Mouse (Mus musculus): ENCODE data around the gene Snx9. TPM values are rescaled to one million over a fixed set of nuclear protein-coding genes. Genes with fewer than 3 reads are reported as not detected.
A peak's percentile ranks its signal among the peaks of the same experiment; 100 is the strongest.

Gene Snx9
- total RNA-seq (2021) = 10 to 100 TPM; 31.0 to 32.9 TPM
- long read RNA-seq, experiment 1, transcript Snx9-201 (18 exons, 3,331 nt) = major isoform, 33 of 42 reads
- long read RNA-seq, experiment 1, partial matches to known transcripts = 3 of 42 reads
- long read RNA-seq, experiment 1, other reads (novel, unspliced or antisense) = 6 of 42 reads
- long read RNA-seq, experiment 2, transcript Snx9-201 (18 exons, 3,331 nt) = major isoform, 13 of 20 reads
- long read RNA-seq, experiment 2, partial matches to known transcripts = 3 of 20 reads
- long read RNA-seq, experiment 2, other reads (novel, unspliced or antisense) = 4 of 20 reads

- peak; percentile 80 to 88 for DNase-seq
These were observed at the start of gene Snx9 for GRCm38 (mm10) chr17:5841128-5841942. Gene Snx9, plus strand, starts transcription at chr17:5841329.

- DNase-seq = no peak
These were observed 48.9 kb upstream of the Snx9 start for GRCm38 (mm10) chr17:5792164-5792791.

DNA sequence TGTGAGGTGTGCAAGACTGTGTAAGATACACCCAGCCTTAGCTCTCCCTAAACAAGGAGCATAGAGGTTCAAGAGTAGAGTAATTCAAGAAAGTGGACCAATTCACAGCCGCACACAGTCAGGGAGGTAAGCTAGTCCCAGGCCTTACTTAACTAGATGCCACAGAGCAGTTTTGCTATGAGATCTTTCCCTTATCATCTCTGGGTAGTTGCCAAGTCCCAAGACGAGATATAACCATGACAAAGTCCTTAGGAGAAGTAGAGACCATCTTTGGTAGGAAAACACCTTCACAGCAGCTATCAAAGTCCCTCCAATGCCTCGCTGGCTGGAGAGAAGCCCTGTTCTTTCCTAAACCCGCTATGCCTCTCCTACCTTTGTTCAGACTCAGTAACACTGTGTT, 47.5 kb upstream of the Snx9 start:
- DNase-seq = no peak

DNA sequence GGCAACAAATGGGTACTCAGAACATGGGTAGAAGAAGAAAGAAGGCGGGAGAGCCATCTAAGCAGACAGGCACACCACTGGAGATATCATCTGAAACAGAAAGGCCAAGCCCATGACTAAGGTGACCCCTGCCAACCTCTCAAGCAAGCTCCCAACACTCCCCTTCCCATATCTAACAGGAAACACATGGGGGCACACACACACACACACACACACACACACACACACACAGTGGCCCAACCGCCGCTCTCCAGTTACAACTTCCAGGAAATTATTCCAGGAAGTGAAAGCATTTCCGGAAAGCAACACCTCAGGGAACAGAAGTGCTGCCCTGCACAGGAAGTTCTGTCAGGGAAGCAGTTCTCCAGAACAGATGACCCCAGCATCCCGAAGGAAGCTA, 46.9 kb upstream of the Snx9 start:
- peak in 1 of 2 experiments; percentile 52 for DNase-seq

- DNase-seq = no peak
These were observed 45.8 kb upstream of the Snx9 start for GRCm38 (mm10) chr17:5795369-5795768.

GRCm38 (mm10) chr17:5795878-5796277, 45.3 kb upstream of the Snx9 start:
- DNase-seq = peak; percentile 86 to 87

DNA sequence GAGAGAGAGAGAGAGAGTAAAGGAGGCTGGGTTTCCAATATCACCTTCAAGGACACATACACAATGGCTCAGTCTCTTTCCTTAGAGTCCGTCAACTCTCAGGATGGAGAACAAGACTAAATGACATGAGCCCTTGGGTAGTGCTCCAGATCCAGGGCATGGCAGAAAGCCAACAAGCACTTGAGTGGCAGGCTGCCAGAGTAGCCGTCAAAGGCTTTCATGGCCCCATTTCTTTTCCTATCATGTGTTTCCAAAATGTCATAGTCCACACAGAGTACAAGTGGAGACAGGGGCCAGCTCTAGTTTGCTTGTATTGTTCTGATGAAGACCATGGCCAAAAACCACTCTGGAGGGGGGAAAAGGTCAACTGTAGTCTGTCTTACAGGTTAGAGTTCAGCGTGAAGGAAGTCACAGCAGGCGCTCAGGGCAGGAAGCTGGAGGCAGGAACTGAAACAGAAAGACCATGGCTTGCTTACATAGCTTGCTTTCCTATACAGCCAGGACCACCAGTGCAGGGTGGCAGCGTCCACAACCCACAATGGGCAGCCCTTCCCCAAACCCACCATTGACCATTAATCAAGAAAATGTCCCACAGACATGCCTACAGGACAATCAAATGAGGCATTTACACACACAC, 43.9 kb upstream of the Snx9 start:
- DNase-seq = no peak

DNA sequence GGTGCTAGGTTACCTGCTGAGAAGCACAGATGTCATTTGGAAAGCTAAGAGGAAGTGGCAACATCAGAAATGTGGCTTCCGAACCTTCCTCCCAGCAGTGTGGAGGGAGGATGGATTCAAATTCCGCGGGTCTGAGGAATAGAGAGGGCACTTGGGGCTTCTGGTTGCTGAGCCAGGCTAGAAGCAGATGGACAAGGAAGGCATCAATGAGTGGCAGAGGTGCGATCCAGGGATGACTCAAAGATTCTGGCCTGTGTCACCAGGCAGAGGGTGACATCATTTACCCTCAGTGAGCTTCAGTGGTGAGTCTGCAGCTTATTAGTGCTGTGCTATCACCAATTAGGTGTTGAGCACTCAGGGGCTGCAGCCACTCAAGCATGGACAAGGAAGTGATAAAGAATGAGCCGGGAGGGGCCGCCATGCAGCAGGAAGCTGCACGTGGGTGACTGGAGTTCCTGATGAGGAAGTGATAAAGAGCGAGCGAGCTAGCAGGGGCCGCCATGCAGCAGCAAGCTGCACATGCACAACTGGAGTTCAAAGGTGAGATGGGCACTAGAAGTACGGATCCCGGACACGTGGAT, 42.8 kb upstream of the Snx9 start:
- DNase-seq = peak in 1 of 2 experiments; percentile 57

DNA sequence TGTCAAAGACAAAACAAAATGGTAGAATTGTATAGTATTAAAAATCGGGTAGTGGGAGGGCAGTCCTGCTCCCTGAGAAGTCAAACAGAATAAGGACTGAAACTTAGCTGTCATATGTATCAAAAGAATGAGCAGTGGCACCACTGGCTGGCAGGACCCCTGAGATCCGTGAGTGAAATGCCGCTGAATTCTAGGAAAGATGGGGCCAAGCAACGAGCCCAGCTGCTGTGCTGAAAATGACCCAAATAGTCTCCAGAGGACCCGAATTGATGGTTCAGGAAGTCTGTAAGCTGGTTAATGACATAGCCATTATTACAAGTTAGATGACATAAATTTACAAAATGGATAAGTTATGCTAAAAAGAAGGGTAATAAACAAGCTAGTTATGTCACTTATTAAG, 42.2 kb upstream of the Snx9 start:
- DNase-seq = no peak

- no peak for DNase-seq
These were observed 41.6 kb upstream of the Snx9 start for GRCm38 (mm10) chr17:5799396-5800021.

- DNase-seq = no peak
These were observed 40.9 kb upstream of the Snx9 start for GRCm38 (mm10) chr17:5800254-5800653.

DNA sequence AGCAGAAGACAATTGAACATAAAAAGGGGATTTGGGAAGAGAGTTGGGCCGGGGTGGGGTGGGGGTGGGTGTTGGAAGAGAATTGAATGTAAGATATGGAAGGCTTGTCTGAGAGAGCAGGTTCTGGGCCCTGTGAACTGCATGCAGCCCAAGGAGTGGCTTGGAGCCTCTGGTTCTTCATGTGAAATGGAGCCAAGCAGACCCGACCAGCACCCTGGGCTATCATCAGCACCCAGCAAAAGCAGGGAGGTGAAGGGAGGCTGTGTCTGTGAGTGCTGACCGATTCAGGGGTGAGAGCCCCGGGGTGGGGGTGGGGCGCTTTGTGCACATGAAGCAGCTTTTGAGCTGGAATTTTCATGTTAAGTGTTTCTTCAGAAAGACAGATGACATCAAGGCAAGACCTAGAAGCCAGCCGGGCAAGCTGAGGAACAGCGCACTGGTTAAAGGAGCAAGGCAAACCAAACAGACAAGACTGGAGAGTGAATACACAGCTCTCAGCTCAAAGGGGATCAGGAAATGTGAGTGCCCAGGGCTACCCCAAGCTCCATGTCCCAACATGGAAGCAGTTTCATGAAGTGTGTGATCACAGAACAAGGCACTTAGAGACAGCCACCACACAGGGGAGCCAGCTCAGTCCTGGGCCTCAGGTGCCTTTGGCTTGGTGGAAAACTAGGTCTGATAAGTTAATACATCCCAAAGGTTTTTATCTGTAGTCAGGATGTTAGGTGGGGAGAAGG, 40.1 kb upstream of the Snx9 start:
- DNase-seq = no peak

DNA sequence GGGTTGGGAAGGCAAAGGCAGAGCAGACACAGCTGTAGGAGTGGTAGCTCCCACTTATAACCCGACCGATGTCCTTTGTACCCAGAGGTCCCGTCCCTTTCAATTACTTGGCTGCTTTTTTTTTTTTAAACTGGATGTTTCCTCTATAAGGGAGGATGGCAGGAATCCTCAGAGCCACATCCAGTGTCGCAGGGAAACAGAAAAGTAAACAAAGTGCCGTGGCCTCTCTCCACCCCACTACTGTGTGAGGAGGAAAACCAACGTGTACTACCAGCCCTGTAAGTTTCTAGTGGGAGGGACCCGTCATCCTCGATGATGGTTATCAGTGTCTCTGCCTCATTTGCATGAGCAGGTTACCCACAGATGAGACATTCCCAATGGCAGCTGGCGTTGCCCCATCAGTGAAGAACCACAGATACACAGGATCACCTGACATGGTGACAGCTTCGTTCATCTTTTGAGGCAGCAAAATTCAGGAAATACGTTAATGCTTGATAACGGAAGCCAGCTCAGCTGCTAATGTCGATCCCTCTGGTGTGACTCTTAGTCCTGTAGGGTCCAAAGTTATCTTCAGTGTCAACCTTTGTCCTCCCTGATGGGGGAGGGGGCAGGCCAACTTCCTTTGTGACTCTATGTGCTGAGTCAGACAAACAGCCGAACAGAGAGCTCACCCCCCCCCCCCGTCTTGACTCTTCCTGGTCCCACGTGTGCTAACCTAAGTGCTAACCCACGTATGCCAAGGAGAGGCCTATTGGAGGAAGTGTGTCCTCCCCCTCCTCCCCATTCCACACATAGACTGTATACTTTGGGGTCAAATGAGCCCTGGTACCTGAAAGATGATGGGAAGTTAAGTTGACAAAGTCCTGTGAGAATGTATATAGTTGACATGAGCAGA, 39.1 kb upstream of the Snx9 start:
- DNase-seq = no peak

- no peak for DNase-seq
These were observed 38.5 kb upstream of the Snx9 start for GRCm38 (mm10) chr17:5802656-5802955.

GRCm38 (mm10) chr17:5803229-5804012, 37.7 kb upstream of the Snx9 start:
- no peak for DNase-seq

DNA sequence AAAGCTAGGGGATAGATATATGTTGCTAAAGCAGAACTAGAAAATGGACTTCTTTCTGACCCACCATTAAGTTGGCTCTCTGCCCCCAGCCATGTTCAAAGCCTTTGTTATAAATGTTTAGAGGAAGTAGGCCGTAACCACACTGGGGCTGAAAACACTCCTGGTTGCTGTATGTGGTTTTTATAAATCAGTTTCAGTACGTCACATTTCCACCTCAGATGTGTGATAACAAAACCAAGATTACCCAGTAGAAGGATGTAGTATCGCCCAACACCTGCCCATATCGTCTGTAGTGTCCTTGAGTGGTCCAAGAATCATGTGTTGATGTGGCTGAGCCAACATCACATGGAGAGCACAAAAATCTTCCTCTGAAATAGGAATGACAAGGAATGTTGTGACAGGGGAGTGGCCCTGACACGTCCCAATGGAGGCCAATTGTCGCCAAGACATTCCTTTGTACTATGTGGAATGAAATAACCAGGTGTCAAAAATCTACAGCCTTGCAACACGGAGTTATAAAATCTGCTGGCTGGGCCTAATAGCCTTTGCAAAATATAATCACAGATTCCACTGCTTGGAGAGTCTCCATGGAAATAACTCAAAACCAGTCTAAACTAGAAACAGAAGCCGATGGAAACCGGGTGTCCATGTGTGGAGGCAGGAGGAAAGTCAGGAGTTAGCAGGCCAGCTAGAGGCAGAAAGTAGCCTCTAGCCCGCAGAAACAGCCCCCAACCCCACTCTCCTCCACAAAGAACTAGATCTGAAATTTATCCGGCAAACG, 36.6 kb upstream of the Snx9 start:
- DNase-seq = peak; percentile 37 to 42

DNA sequence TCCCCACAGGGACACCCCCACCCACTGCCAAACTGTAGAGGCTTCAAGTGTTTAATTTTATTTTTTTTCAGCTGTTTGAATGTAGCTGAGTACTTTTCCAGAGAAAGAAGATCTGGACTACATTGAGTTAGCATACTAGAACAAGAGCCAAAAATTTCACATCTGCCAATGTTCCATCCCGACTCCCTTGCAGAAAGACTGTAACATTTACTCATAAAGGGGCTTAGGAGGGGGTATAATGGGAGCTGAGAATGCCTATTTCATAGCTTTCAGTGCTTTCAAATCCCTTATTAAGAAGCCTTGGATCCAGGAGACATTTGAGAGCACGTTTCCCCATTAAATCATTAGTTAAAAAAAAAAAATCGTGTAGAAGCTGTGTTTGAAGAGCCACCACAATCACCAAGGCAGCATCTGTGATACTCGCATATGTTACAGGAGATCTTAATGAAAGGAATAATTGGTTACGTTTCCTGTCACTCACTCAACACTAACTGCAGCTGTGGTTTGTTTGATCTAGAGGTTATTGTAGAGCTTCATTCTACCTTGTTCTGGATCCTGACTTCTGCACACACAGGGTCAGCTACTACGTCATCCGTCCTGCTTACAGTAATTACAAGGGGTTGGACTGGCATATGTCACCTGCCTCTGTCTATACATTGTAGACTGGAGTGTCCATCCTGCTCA, 35.8 kb upstream of the Snx9 start:
- no peak for DNase-seq

DNA sequence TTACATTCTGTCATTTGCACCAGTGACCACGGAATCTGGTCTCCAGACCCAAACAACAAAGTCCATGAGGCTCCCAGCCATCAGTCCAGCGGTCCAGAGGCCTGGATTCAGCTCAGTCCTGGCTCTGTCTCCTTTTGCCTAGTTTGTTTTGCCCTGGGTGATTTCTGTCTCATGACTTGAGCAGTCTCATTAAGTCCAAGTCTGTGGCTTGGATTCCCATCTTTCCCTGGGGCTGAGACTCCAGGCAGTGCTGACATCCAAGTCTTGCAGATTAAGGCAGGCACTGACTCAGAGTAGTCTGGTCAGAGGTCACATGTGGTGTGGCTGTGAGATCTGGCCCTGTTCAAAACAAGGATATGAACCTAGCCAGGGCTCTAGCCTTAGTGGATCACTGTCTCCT, 35.2 kb upstream of the Snx9 start:
- peak; percentile 63 to 86 for DNase-seq
